Mouse (Mus musculus) gastrocnemius, adult 2 months (tissue): ENCODE data around the gene Dner. TPM values are rescaled to one million over a fixed set of nuclear protein-coding genes. Genes with fewer than 3 reads are reported as not detected.

Experiments used
- DNase-seq: peaks from one replicate; pipeline ENCODE4 v3.0.0; 2022
- H3K27ac ChIP-seq: fragments of 200-600 bp; 2 replicates; pipeline ENCODE4 v1.8.1; 2022; ENCODE audit warnings: mild to moderate bottlenecking
- H3K4me3 ChIP-seq: fragments of 200-600 bp; 2 replicates; pipeline ENCODE4 v1.8.1; 2022; ENCODE audit warnings: mild to moderate bottlenecking, moderate library complexity
- CTCF ChIP-seq: fragments of 200-600 bp; IDR thresholded peaks from 2 replicates; pipeline ENCODE4 v1.8.1; 2022; ENCODE audit warnings: antibody characterized with exemption, mild to moderate bottlenecking, moderate library complexity
- intact Hi-C: fragments of 180-260 bp; cut with DNase I; formaldehyde crosslinking; loops from one replicate; pipeline ENCODE4 v1.15.1; 2025
- total RNA-seq, 2 experiments: library from RNA; stranded (reverse); gene quantifications; 2 replicates each; pipeline ENCODE4 v1.2.3; 2021

The Dner gene
- total RNA-seq, 2 experiments from 2014 or later = not detected

- intact Hi-C loops = no loop called here
- Histone ChIP-seq H3K27ac (peak overlapping the region; percentile 43), H3K4me3 (no peak overlapping the region)
- no peak for TF ChIP-seq CTCF
- peak; percentile 59 for DNase-seq
Observed at GRCm38 (mm10) chr1:84506984-84507546, 189.0 kb downstream of the Dner start.

- intact Hi-C loops = no loop called here
- TF ChIP-seq CTCF = no peak
- Histone ChIP-seq H3K4me3 (no peak overlapping the region), H3K27ac (no peak overlapping the region)
- no peak for DNase-seq
Observed at GRCm38 (mm10) chr1:84500673-84501072, 195.3 kb downstream of the Dner start.

- DNase-seq = no peak
- TF ChIP-seq CTCF = no peak
- Histone ChIP-seq H3K27ac (no peak overlapping the region), H3K4me3 (no peak overlapping the region)
- intact Hi-C loops = no loop called here
Observed at GRCm38 (mm10) chr1:84491732-84492131, 204.3 kb downstream of the Dner start.

GRCm38 (mm10) chr1:84488546-84488945 is 207.5 kb downstream of the Dner start:
- intact Hi-C loops = no loop called here
- no peak overlapping the region for H3K4me3 ChIP-seq
- TF ChIP-seq CTCF = no peak
- no peak overlapping the region for H3K27ac ChIP-seq
- no peak for DNase-seq

- Histone ChIP-seq H3K4me3 (no peak overlapping the region), H3K27ac (no peak overlapping the region)
- no peak for DNase-seq
- no peak for TF ChIP-seq CTCF
- intact Hi-C loops = no loop called here
Observed at GRCm38 (mm10) chr1:84485066-84485465, 211.0 kb downstream of the Dner start.

- no peak for DNase-seq
- Histone ChIP-seq H3K27ac (no peak overlapping the region), H3K4me3 (no peak overlapping the region)
- intact Hi-C loops = no loop called here
- TF ChIP-seq CTCF = no peak
Observed at GRCm38 (mm10) chr1:84484577-84484976, 211.4 kb downstream of the Dner start.

- no peak overlapping the region for H3K4me3 ChIP-seq
- intact Hi-C loops = no loop called here
- no peak for DNase-seq
- H3K27ac ChIP-seq = no peak overlapping the region
- TF ChIP-seq CTCF = no peak
Observed at GRCm38 (mm10) chr1:84479976-84480375, 216.0 kb downstream of the Dner start.

- intact Hi-C loops = no loop called here
Observed at GRCm38 (mm10) chr1:84474274-84474673, 221.7 kb downstream of the Dner start.

GRCm38 (mm10) chr1:84472260-84472659 is 223.8 kb downstream of the Dner start:
- TF ChIP-seq CTCF = no peak
- no peak for DNase-seq

More at GRCm38 (mm10) chr1:84474274-84474673, 221.7 kb downstream of the Dner start:
- H3K4me3 ChIP-seq = no peak overlapping the region
- DNase-seq = no peak
- H3K27ac ChIP-seq = no peak overlapping the region
- TF ChIP-seq CTCF = no peak

GRCm38 (mm10) chr1:84470342-84470741 is 225.7 kb downstream of the Dner start:
- no peak overlapping the region for H3K4me3 ChIP-seq
- TF ChIP-seq CTCF = peak; percentile 52
- no peak for DNase-seq
- intact Hi-C loops = no loop called here
- no peak overlapping the region for H3K27ac ChIP-seq

More at GRCm38 (mm10) chr1:84472260-84472659, 223.8 kb downstream of the Dner start:
- Histone ChIP-seq H3K27ac (no peak overlapping the region), H3K4me3 (no peak overlapping the region)
- intact Hi-C loops = no loop called here

- DNase-seq = no peak
- no peak for TF ChIP-seq CTCF
- H3K27ac ChIP-seq = no peak overlapping the region
- intact Hi-C loops = no loop called here
- no peak overlapping the region for H3K4me3 ChIP-seq
Observed at GRCm38 (mm10) chr1:84467664-84468063, 228.4 kb downstream of the Dner start.

- TF ChIP-seq CTCF = no peak
- no peak for DNase-seq
- H3K4me3 ChIP-seq = no peak overlapping the region
- intact Hi-C loops = no loop called here
- H3K27ac ChIP-seq = no peak overlapping the region
Observed at GRCm38 (mm10) chr1:84464761-84465160, 231.3 kb downstream of the Dner start.

- no peak for TF ChIP-seq CTCF
- H3K4me3 ChIP-seq = no peak overlapping the region
- no peak for DNase-seq
- H3K27ac ChIP-seq = no peak overlapping the region
- intact Hi-C loops = no loop called here
Observed at GRCm38 (mm10) chr1:84463976-84464662, 231.9 kb downstream of the Dner start.

- TF ChIP-seq CTCF = no peak
- no peak overlapping the region for H3K4me3 ChIP-seq
- DNase-seq = peak; percentile 38
- peak overlapping the region; percentile 39 for H3K27ac ChIP-seq
- intact Hi-C loops = no loop called here
Observed at GRCm38 (mm10) chr1:84449566-84450278, 246.3 kb downstream of the Dner start.
